Mouse (Mus musculus): ENCODE results near the gene Gm12695.

Gene Gm12695

DNA sequence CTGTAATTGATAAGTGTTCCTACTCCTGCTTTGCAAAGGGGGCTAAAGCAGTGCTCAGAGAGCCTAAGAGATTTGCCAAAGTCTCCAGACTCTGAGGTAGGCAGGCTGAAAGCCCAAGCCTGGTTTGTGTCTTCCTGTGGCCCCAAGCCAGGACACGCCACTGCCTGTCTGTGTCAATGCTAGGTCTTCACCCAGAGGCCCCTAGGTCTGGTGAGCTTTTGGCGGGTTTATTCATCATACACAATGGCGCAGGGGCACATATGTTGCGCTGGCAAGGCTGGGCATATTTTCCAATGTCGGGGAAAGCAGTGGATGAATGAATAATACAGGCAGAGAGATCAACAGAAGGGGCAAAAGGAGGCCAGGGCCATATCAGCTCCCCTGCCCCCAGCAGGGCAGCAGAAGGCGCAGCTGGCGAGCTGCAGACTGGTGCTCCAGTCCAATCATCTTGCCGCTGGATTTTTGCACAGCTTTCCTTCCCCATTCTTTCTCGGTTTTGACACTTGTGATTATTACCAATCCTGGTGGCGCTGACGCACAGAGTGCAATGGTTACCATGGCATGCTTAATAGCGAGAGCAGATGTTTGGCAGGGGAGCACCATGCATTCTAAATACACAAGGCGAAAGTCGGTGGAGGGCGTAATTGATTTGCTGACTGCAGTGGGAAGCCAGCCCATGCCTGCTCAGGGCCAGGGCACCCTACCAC lies 87.3 kb downstream of the Gm12695 start:
- in situ Hi-C loops (cut with MboI, MseI): loop anchor here (10.0 kb wide), 1 partner anchor 553 kb away; the partner anchor contains the start of gene Cyp2j12

DNA sequence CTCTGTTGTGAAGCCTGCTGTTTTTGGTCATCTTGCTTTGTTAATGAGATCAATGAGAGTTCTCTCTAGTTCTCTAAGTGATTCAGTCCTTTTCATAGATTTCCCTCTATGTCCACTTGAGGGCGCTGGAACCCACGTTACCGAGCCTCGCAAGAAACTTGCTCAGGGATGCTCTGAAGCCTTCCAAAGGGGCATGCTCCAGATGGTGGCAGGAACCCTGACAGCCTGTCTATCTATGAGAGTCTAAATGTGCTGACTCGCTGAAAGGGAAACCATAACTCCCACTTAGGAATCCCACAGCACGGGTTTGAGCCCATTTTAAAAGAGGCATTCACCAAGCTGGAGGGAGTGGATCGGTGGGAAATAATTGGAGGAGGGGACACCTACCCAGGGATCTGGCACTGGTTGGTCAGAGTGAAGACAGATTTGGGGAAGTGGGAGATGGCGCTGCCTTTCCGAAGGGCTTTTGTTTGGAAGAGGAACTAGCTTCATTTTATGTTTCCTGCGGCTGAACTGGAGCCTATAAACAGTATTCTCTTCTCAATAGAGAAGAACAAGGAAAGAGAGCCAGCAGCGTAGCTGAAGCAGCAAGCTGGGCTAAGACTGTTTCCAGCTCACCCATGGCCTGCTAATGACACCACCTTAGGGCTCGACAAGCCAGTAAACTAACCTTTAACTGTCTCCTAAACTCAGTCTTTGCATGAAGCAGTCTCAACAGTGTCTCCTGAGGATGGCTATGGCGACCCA lies 88.2 kb downstream of the Gm12695 start:
- in situ Hi-C loops (cut with MboI, MseI): loop anchor here (10.0 kb wide), 1 partner anchor 552 kb away; the partner anchor contains the start of gene Cyp2j12

DNA sequence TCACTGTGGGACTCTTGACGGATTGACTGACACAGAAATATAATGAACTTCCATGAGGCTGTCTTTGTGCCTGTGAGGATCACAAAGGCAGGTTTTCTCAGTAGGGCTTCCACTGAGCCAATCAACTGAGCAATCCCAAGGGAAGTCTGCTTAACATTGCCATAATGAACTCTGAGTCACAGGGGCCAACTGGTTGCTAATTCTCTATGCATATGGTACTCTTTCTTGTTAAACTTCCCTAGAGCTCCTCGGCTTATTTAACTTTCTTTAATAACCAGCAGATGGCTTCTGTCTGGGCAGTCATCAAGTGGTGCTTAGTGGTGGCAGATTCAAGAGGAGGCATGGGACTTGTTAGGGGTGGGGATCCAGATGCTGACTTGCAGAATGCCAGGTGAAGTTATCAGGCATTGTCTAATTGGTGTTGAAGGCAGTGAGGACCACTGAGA lies 97.6 kb downstream of the Gm12695 start:
- in situ Hi-C loops (cut with MboI, MseI): loop anchor here (10.0 kb wide), 1 partner anchor 1613 kb away; no protein-coding TSS in a partner anchor

DNA sequence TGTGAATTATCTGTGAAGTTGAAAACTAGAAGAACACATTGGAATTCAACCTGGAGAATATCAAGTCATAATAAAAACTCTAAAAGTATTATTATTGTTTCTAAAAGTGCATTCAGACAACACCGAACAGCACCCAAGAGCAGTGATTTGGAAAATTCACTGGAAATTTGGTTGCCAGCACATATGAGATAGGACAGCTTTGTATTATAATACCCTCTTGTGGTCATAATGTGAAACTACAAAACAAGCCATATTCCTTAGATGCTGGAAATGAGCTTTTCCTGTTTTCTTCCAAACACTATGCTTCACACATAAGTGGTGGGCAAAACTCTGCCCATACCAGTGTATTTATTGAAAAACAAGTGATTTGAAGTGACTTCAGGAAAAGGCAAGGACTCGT lies 101.5 kb downstream of the Gm12695 start:
- in situ Hi-C loops (cut with MboI, MseI): loop anchor here (10.0 kb wide), 1 partner anchor 1609 kb away; no protein-coding TSS in a partner anchor

DNA sequence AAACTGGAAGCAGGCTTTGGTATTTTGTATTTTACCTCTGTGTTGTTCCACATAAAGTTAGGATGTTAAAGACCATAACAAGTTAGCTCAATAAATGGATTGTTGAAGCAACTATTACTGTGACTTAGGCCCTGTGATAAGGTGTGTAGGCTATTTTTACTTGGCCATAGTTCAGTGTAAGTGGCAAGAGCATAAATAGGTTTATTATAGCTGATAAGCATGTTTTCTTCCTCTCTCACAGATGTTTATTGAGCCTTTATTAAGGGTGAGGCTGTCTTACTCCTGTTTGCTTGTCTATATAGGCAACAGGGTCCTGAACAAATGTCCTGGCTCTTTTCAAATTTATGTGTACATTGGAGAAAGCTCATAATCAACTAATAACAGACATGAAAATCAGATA lies 104.0 kb downstream of the Gm12695 start:
- in situ Hi-C loops (cut with MboI, MseI): loop anchor here (10.0 kb wide), 1 partner anchor 1606 kb away; no protein-coding TSS in a partner anchor

DNA sequence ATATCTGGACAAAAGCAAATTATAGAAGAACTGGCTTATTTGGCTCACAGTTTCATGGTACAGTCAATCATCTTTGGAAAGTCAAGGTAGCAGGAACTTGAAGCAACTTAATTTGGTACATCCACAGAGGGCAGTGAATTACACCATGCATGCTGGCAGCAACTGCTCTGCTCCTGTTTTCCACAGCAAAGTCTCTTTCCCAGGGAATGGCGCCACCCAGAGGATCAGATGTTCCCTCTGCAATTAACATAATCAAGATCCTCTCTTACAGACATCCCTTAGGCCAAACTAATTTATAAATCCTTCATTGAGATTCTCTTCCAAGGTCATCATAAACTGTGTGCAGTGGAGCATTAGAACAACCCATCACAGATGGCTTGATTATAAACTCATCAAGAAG lies 104.8 kb downstream of the Gm12695 start:
- in situ Hi-C loops (cut with MboI, MseI): loop anchor here (10.0 kb wide), 1 partner anchor 1605 kb away; no protein-coding TSS in a partner anchor
